Mouse (Mus musculus) myocyte (in vitro differentiated cells): ENCODE measurements around the gene Gnas.

Experiments used
- E2F4 ChIP-seq: IDR thresholded peaks from one replicate; pipeline ENCODE4 v1.6.1; 2011; ENCODE audit warnings: mild to moderate bottlenecking, control low read depth, moderate library complexity; ENCODE audit not compliant: insufficient read depth
- MAX ChIP-seq: IDR thresholded peaks from one replicate; pipeline ENCODE4 v1.6.1; 2011; ENCODE audit warnings: low read depth, mild to moderate bottlenecking, control low read depth
- MYOD1 ChIP-seq, 3 experiments: IDR thresholded peaks; one replicate each; pipeline ENCODE4 v1.6.1; 2011; ENCODE audit warnings: control low read depth in 2 of 3, low read depth in 2 of 3, mild to moderate bottlenecking in 2 of 3, moderate library complexity in 1 of 3; ENCODE audit not compliant: insufficient read length in 2 of 3, control insufficient read depth in 1 of 3
- POLR2A ChIP-seq: IDR thresholded peaks from one replicate; pipeline ENCODE4 v1.6.1; 2011; ENCODE audit warnings: low read depth, mild to moderate bottlenecking, control low read depth, moderate library complexity; ENCODE audit not compliant: insufficient read length
- REST ChIP-seq: IDR thresholded peaks from one replicate; pipeline ENCODE4 v1.6.1; 2011; ENCODE audit warnings: mild to moderate bottlenecking, control low read depth, moderate library complexity; ENCODE audit not compliant: insufficient read depth, insufficient read length
- TCF12 ChIP-seq: IDR thresholded peaks from one replicate; pipeline ENCODE4 v1.6.1; 2011; ENCODE audit warnings: mild to moderate bottlenecking, control low read depth; ENCODE audit not compliant: poor library complexity, insufficient read depth, severe bottlenecking
- USF1 ChIP-seq: IDR thresholded peaks from one replicate; pipeline ENCODE4 v1.6.1; 2011; ENCODE audit warnings: low read depth, mild to moderate bottlenecking, control low read depth, moderate library complexity

- TF ChIP-seq USF1 (no peak), POLR2A (no peak), REST (no peak), MYOD1 (IDR thresholded peaks at IDR 0.05; ENCODE audit: control insufficient read depth in 1 of 3, insufficient read length in 2 of 3, low read depth in 2 of 3) (no peak), MAX (no peak), TCF12 (no peak), E2F4 (no peak)
Observed at GRCm38 (mm10) chr2:174381021-174381420, 96.9 kb downstream of the Gnas start.
